Mouse (Mus musculus): ENCODE results near the gene Pemt.

DNA sequence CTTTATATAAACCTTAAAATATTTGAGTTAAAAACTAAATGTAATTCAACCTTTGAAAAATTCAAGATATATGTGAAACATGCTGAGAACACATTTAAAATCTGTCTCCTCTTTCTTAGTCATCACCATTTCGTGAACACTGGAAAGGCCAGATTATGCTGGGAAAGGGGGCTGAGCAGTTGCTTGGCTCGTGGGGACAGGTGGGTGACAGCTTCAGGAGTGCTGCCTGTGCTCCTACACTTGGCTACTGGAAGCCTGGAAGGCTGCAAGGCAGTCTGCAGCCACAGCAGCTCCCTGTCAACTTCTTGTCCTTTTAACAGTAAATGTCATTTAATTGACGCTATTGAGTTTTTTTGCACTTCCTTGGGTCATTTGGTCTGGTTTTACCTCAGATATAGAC is 40.4 kb downstream of the Pemt start:
- no peak for TF ChIP-seq CTCF (IDR thresholded peaks at IDR 0.05; ENCODE audit: low read depth)
- no peak for TF ChIP-seq EP300 (IDR thresholded peaks at IDR 0.05; ENCODE audit: low read depth)

Measured in heart, postnatal 0 days (tissue).